Mouse (Mus musculus): ENCODE data around the gene Pgam2. TPM values are rescaled to one million over a fixed set of nuclear protein-coding genes. Genes with fewer than 3 reads are reported as not detected.

Pgam2 gene
- polyA plus RNA-seq (2015; fragmentation: Nextera tagmentation; extraction: Ambion mirVana): 29.6 and 49.3 TPM in 2 replicates

DNA sequence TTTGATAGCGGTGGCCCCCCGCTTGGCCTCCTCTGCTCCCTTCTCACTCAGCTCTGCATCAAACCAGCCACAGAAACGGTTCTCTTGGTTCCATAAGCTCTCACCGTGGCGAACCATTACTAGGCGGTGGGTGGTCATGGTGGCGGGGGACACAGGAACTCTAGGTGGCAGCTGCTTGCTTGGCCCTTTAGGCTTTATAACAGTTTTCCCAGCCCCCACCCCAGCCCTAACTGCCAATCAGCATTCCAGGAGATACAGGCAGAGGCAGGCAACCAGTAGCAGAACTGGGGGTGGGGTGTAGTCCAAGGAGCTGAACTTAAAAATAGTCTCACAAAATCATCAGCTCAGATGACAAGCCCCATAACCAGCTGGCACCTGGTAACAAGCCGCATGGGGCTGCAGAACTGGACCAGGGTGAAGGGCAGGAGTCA is at the start of gene Pgam2:
Gene Pgam2, minus strand, starts transcription at position 183 of the 431 bp plus-strand sequence.
- Histone ChIP-seq H3K9me3 (no peaks in the 10 kb centered on the region), H3K9ac (no peak within 1 kb of the TSS), H3K4me3 (no peak within 1 kb of the TSS), H3K27me3 (no peaks in the 10 kb centered on the region), H3K36me3 (peaks cover 19% of the 10 kb centered on the region), H3K4me2 (no peak within 1 kb of the TSS), H3K27ac (no peak within 1 kb of the TSS), H3K4me1 (peaks cover 21% of the 10 kb centered on the region; the same call in 1 of the 2 replicates)
- no peak; the same call in 1 of the 2 replicates for ATAC-seq (ENCODE audit: borderline replicate concordance, extremely low read depth, low FRiP score, low TSS enrichment)
- 35% methylated on average over 8 of the region's 8 CpGs for WGBS

GRCm38 (mm10) chr11:5852314-5852713 is 48.8 kb upstream of the Pgam2 start:
- Histone ChIP-seq H3K9ac (no peak overlapping the region), H3K36me3 (no peaks in the 10 kb centered on the region), H3K27ac (no peak overlapping the region), H3K4me3 (no peak overlapping the region), H3K27me3 (no peaks in the 10 kb centered on the region), H3K4me1 (peaks cover 8% of the 10 kb centered on the region; the same call in 1 of the 2 replicates), H3K9me3 (no peaks in the 10 kb centered on the region), H3K4me2 (no peak overlapping the region)
- 35% methylated on average over 1 of the region's 1 CpGs for WGBS
- ATAC-seq (ENCODE audit: borderline replicate concordance, extremely low read depth, low FRiP score, low TSS enrichment): no peak

DNA sequence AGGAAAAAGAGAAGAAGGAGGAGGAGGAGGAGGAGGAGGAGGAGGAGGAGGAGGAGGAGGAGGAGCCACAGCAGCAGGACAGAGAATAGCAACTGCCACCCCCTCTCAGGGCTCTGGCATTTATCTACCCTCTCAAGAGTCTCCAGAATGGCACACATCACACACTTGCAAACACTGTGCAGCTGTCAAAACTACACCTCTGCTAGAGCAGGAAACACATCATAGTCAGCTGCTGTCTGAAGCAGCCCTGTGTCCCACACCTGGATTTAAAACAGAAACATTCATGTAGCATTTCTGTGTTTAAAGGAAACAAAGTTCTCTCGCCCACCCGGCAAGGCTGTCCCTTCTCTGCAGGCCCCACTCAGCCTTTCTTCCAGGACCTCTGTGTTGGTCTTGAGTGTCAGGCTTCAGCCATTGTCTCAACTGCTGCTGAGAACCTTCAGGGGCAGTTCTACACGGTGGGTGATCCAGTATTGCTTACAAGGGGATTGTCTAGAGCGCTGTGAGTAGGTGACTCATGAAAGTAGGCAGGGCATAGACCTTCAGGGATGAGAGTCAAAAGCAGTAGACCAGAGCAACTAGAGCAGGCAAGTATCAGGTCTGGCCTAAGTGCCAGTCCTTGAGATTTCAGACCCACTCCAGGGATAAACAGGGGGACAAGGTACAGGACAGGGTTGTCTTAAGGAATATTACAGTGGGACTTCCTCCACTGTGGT is 47.6 kb upstream of the Pgam2 start:
- no peak overlapping the region for H3K9ac ChIP-seq
- H3K4me3 ChIP-seq: no peak overlapping the region
- peaks cover 8% of the 10 kb centered on the region; the same call in 1 of the 2 replicates for H3K4me1 ChIP-seq
- 48% methylated on average over 4 of the region's 4 CpGs for WGBS
- no peaks in the 10 kb centered on the region for H3K27me3 ChIP-seq
- H3K4me2 ChIP-seq: no peak overlapping the region
- H3K9me3 ChIP-seq: no peaks in the 10 kb centered on the region
- no peak for ATAC-seq (ENCODE audit: borderline replicate concordance, extremely low read depth, low FRiP score, low TSS enrichment)
- H3K27ac ChIP-seq: no peak overlapping the region
- H3K36me3 ChIP-seq: no peaks in the 10 kb centered on the region

DNA sequence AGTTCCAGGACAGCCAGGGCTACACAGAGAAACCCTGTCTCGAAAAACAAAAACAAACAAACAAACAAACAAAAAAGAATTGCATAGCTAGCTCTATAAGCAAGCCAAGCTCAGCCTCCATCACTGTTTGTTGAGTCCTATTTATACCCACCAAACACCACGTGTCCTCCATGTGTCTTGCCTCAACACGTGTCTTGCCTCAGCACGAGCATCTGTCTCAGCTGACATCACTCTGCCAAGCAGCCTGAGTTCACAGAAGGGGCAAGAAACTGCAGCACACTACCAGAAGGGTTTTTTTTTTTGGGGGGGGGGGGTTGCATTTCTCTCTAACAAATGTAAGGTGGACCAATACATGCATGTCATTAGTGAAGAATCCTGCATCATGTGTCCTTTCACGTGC is 46.9 kb upstream of the Pgam2 start:
- H3K27ac ChIP-seq: no peak overlapping the region
- no peak overlapping the region for H3K4me2 ChIP-seq
- no peak for ATAC-seq (ENCODE audit: borderline replicate concordance, extremely low read depth, low FRiP score, low TSS enrichment)
- no peak overlapping the region for H3K4me3 ChIP-seq
- H3K9me3 ChIP-seq: no peaks in the 10 kb centered on the region
- no peak overlapping the region for H3K9ac ChIP-seq
- H3K36me3 ChIP-seq: no peaks in the 10 kb centered on the region
- H3K4me1 ChIP-seq: peaks cover 8% of the 10 kb centered on the region; the same call in 1 of the 2 replicates
- 36% methylated on average over 5 of the region's 5 CpGs for WGBS
- no peaks in the 10 kb centered on the region for H3K27me3 ChIP-seq

DNA sequence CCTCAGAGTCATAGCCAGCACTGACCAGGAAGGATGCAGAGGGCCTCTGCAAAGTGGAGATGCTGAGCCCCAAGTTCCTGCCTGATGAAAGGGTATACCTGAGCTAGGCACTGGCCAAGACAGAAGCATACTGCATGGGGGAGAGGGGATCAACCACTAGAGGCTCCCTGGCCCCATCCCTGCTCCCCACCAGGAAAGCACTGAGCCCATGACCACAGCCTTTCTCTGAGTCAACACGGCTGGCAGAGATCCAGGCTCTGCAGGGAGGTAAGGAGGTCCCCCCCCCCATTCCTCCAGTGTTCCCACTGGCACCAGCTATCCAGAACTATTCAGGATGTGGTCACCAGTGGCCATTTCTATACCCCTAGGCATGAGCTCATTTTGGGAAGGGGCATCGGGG is 45.8 kb upstream of the Pgam2 start:
- no peaks in the 10 kb centered on the region for H3K36me3 ChIP-seq
- no peak overlapping the region for H3K4me3 ChIP-seq
- WGBS: 55% methylated on average over 2 of the region's 2 CpGs
- no peak overlapping the region for H3K27ac ChIP-seq
- ATAC-seq (ENCODE audit: borderline replicate concordance, extremely low read depth, low FRiP score, low TSS enrichment): 0 out of 2 replicates have a peak, but pooled peaks have one; percentile 29
- H3K9ac ChIP-seq: no peak overlapping the region
- H3K9me3 ChIP-seq: no peaks in the 10 kb centered on the region
- peaks cover 8% of the 10 kb centered on the region; the same call in 1 of the 2 replicates for H3K4me1 ChIP-seq
- H3K27me3 ChIP-seq: no peaks in the 10 kb centered on the region
- no peak overlapping the region for H3K4me2 ChIP-seq

GRCm38 (mm10) chr11:5848741-5849140 is 45.2 kb upstream of the Pgam2 start:
- 61% methylated on average over 6 of the region's 6 CpGs for WGBS
- H3K4me2 ChIP-seq: no peak overlapping the region
- H3K27ac ChIP-seq: no peak overlapping the region
- H3K36me3 ChIP-seq: no peaks in the 10 kb centered on the region
- no peaks in the 10 kb centered on the region for H3K9me3 ChIP-seq
- H3K4me3 ChIP-seq: no peak overlapping the region
- no peak for ATAC-seq (ENCODE audit: borderline replicate concordance, extremely low read depth, low FRiP score, low TSS enrichment)
- peaks cover 8% of the 10 kb centered on the region; the same call in 1 of the 2 replicates for H3K4me1 ChIP-seq
- H3K27me3 ChIP-seq: no peaks in the 10 kb centered on the region
- no peak overlapping the region for H3K9ac ChIP-seq

DNA sequence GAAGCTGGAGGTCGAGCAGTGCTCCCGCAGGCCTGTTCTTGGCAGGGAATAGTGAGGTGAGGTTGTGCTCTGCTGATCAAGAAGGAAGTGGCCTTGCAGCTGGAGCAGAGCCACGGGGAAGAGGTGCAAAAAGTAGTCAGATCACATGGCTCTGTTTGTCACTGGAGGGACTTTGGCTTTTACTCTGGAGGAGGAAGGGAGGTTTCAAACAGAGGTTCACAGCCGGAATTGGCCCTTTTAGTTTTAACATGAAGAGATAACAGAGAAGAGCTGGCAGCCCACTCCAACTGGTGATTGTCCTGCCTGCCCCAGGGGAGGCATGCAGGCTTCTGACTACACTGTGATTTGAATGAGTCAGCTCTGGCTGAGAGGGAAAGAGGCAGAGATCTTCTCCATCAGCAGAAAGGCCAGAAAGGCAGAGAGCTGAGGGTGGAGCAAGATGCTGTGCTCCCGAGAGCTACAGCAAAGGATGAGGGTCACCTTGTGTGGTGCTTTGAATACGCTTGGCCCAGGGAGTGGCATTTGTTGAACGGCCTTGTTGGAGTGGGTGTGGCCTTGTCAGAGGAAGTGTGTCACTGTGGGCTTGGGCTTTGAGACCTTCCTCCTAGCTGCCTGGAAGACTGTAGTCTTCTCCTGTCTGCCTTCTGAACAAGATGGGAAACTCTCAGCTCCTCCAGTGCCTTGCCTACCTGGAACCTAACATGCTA is 43.3 kb upstream of the Pgam2 start:
- Histone ChIP-seq H3K4me3 (no peak overlapping the region), H3K4me2 (no peak overlapping the region), H3K36me3 (no peaks in the 10 kb centered on the region), H3K27me3 (no peaks in the 10 kb centered on the region), H3K9ac (no peak overlapping the region), H3K9me3 (no peaks in the 10 kb centered on the region), H3K27ac (no peak overlapping the region), H3K4me1 (0 out of 2 replicates have a peak, but pooled peaks cover 2% of the 10 kb centered on the region)
- 56% methylated on average over 7 of the region's 7 CpGs for WGBS
- ATAC-seq (ENCODE audit: borderline replicate concordance, extremely low read depth, low FRiP score, low TSS enrichment): no peak

DNA sequence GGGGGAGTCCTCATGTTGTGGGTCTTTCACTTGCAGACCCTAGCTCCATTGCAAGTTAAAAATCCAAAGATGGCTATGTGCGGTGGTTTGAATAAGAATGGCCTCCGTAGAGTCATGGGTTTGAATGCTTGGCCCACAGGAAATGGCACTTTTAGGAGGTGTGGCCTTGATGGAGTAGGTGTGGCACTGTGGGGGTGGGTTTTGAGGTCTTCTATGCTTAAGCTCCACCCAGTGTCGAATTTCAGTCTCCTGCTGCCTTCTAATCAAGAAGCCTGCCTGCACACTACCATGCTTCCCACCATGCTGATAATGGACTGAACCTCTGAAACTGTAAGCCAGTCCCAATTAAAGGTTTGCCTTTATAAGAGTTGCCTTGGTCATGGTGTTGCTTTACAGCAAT is 39.6 kb upstream of the Pgam2 start:
- H3K27me3 ChIP-seq: no peaks in the 10 kb centered on the region
- no peaks in the 10 kb centered on the region for H3K9me3 ChIP-seq
- H3K4me3 ChIP-seq: no peak overlapping the region
- no peak overlapping the region for H3K4me2 ChIP-seq
- H3K4me1 ChIP-seq: no peaks in the 10 kb centered on the region
- no peak for ATAC-seq (ENCODE audit: borderline replicate concordance, extremely low read depth, low FRiP score, low TSS enrichment)
- H3K27ac ChIP-seq: no peak overlapping the region
- no peak overlapping the region for H3K9ac ChIP-seq
- no peaks in the 10 kb centered on the region for H3K36me3 ChIP-seq
- WGBS: 79% methylated on average over 3 of the region's 3 CpGs

DNA sequence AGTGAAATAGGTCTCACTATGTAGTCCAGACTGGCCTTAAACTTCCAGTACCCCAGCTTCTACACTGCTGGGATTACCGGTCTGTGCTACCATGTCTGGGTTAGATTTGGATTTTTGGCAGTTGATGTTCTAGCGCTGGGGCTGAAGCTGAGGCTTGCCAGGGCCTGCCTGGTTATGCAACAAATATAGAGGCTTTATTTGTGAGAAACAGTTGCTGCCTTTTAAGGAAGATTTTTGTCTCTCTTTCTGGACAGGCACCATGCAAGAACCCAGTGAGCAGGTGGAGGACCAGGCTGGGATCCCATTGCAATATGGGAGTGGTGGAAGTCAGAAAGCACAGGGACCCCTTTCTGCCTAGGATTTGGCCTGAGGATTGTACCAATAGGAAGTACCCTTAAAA is 38.2 kb upstream of the Pgam2 start:
- H3K27me3 ChIP-seq: no peaks in the 10 kb centered on the region
- H3K27ac ChIP-seq: no peak overlapping the region
- 92% methylated on average over 2 of the region's 2 CpGs for WGBS
- no peak overlapping the region for H3K9ac ChIP-seq
- no peak overlapping the region for H3K4me2 ChIP-seq
- H3K4me3 ChIP-seq: no peak overlapping the region
- peaks cover 6% of the 10 kb centered on the region for H3K4me1 ChIP-seq
- no peaks in the 10 kb centered on the region for H3K36me3 ChIP-seq
- H3K9me3 ChIP-seq: no peaks in the 10 kb centered on the region
- ATAC-seq (ENCODE audit: borderline replicate concordance, extremely low read depth, low FRiP score, low TSS enrichment): no peak

DNA sequence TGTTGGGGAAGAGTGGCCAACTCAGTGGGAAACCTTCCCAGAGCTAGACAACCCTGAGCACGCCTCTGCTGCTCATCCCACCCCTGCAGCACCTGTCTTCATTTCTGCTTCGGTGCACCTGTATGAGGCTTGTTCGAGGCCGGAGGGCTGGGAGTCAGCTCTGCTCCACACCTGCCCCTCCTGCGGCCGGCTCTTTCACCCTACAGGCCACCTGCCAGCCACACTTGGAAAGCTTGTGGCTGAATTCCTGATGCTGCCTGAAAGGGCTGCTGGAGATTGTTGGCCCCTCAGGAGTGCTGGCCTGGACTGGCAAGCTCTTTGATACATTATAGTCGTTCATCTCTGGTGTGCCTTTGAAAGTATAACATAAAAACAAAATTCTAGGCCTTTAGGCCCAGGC is 36.8 kb upstream of the Pgam2 start:
- no peaks in the 10 kb centered on the region for H3K9me3 ChIP-seq
- H3K4me2 ChIP-seq: no peak overlapping the region
- peaks cover 11% of the 10 kb centered on the region for H3K4me1 ChIP-seq
- H3K27me3 ChIP-seq: no peaks in the 10 kb centered on the region
- ATAC-seq (ENCODE audit: borderline replicate concordance, extremely low read depth, low FRiP score, low TSS enrichment): no peak
- 74% methylated on average over 7 of the region's 7 CpGs for WGBS
- H3K4me3 ChIP-seq: no peak overlapping the region
- no peaks in the 10 kb centered on the region for H3K36me3 ChIP-seq
- H3K27ac ChIP-seq: no peak overlapping the region
- H3K9ac ChIP-seq: no peak overlapping the region

GRCm38 (mm10) chr11:5837251-5838246 is 34.0 kb upstream of the Pgam2 start, which contains the start of gene Polm:
Gene Polm (minus strand): TSS chr11:5838016.
- peak within 1 kb of the TSS; percentile 80 for H3K27ac ChIP-seq
- H3K27me3 ChIP-seq: no peaks in the 10 kb centered on the region
- H3K9me3 ChIP-seq: no peaks in the 10 kb centered on the region
- peaks cover 11% of the 10 kb centered on the region for H3K4me1 ChIP-seq
- peak within 1 kb of the TSS; percentile 62 for H3K9ac ChIP-seq
- H3K4me2 ChIP-seq: peak within 1 kb of the TSS; percentile 85
- ATAC-seq (ENCODE audit: borderline replicate concordance, extremely low read depth, low FRiP score, low TSS enrichment): peak; percentile 97
- WGBS: under 1% methylated on average over 63 of the region's 63 CpGs
- H3K36me3 ChIP-seq: no peaks in the 10 kb centered on the region; the same call in 1 of the 2 replicates
- H3K4me3 ChIP-seq: peak within 1 kb of the TSS; percentile 59
